Mouse (Mus musculus) hindbrain, embryonic 11.5 days (tissue): ENCODE data around the gene Tubb1. TPM values are rescaled to one million over a fixed set of nuclear protein-coding genes. Genes with fewer than 3 reads are reported as not detected.
A peak's percentile ranks its signal among the peaks of the same experiment; 100 is the strongest.

ENCODE experiments used
- ATAC-seq: fragments of 200-750 bp; cut with Nextera tagmentation; 2 replicates; pipeline ENCODE4 v1.8.0; 2017; ENCODE audit warnings: mild to moderate bottlenecking, moderate TSS enrichment, moderate library complexity; ENCODE audit not compliant: low FRiP score
- DNase-seq: peaks from one replicate; pipeline ENCODE4 v3.0.0-alpha.2; 2015; ENCODE audit warnings: low spot score
- H3K27ac ChIP-seq: fragments of 300-500 bp; sonication (generic); 2 replicates; pipeline ENCODE4 v1.5.1; 2014; ENCODE audit warnings: mild to moderate bottlenecking, low read depth, low read length
- H3K27me3 ChIP-seq: fragments of 300-500 bp; sonication (generic); 2 replicates; pipeline ENCODE4 v1.6.1; 2014; ENCODE audit warnings: mild to moderate bottlenecking, low read length, moderate library complexity, mixed read lengths; ENCODE audit not compliant: control insufficient read depth, insufficient read depth
- H3K36me3 ChIP-seq: fragments of 300-500 bp; sonication (generic); 2 replicates; pipeline ENCODE4 v1.6.1; 2014; ENCODE audit warnings: mild to moderate bottlenecking, low read length, moderate library complexity, mixed read lengths; ENCODE audit not compliant: control insufficient read depth, insufficient read depth
- H3K4me1 ChIP-seq: fragments of 300-500 bp; sonication (generic); replicated peaks from 2 replicates; pipeline ENCODE4 v1.6.1; 2014; ENCODE audit warnings: low read length, mixed read lengths; ENCODE audit not compliant: control insufficient read depth, insufficient read depth
- H3K4me2 ChIP-seq: fragments of 300-500 bp; sonication (generic); replicated peaks from 2 replicates; pipeline ENCODE4 v1.6.1; 2014; ENCODE audit warnings: mild to moderate bottlenecking, low read depth, low read length
- H3K4me3 ChIP-seq: fragments of 300-500 bp; sonication (generic); 2 replicates; pipeline ENCODE4 v1.5.1; 2014; ENCODE audit warnings: low read depth, low read length
- H3K9ac ChIP-seq: fragments of 300-500 bp; sonication (generic); 2 replicates; pipeline ENCODE4 v1.6.1; 2014; ENCODE audit warnings: low read depth, low read length
- H3K9me3 ChIP-seq: fragments of 300-500 bp; sonication (generic); 2 replicates; pipeline ENCODE4 v1.6.1; 2016; ENCODE audit warnings: low read length; ENCODE audit not compliant: control insufficient read depth
- WGBS: fragments of 180-500 bp; shearing (Covaris S2); extraction: QIAGEN DNeasy Blood & Tissue Kit; methylation state at CpG from one replicate; pipeline ENCODE4 v1.1.7; 2014; 5-methylcytosine and 5-hydroxymethylcytosine counted together
- polyA plus RNA-seq: library from polyadenylated mRNA; unstranded; fragments of >200 nt; fragmentation: Nextera tagmentation; extraction: Ambion mirVana; gene quantifications from 2 replicates; pipeline ENCODE4 v1.2.1, GENCODE M21; 2014

The Tubb1 gene
- polyA plus RNA-seq, 1 experiment from 2014 or later = 5.3 TPM

DNA sequence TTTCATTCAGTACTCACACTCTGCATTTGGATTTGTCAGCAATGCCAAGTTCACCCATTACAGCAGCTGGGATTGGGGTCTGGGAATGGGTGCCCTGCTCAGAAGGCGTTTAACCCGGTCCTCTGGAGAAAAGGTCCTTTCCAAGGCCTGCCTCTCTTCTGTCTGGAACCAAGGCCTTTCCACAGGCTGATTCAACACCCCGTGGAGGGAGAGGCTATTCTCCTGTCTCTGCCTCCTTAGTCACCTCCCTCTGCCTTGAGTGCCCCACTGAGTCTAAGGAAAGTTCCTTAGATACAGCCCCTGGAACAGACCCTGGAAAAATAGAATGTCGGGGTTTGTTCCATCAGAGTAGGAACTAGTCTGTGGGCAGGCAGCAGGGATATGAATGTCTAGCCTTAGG, 2.1 kb upstream of the Tubb1 start:
- no peak for ATAC-seq
- Histone ChIP-seq H3K27ac (no peak overlapping the region), H3K9ac (no peak overlapping the region), H3K27me3 (no peaks in the 10 kb centered on the region), H3K4me1 (no peaks in the 10 kb centered on the region), H3K36me3 (no peaks in the 10 kb centered on the region), H3K4me3 (no peak overlapping the region), H3K4me2 (no peak overlapping the region), H3K9me3 (no peaks in the 10 kb centered on the region)
- no peak for DNase-seq
- WGBS = 84% methylated on average over 4 of the region's 4 CpGs

DNA sequence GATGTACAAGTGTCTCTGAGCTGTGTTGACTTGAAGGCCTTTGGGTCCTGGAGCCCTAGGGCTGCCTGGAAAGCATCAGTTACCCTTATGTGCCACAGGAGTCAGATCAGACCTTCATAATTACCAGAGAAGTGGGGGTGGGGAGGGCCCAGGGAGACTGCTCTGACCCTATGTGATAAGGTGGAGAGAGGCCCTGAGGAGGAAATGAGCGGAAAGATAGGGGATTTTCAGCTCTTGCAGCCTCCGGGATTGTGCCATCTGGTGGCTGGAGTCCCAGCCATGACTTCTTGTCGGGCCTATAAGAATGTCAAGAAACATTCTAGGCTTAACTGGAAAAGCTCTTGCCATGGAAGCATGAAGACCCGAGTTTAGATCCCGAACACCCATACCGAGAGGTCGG, 3.2 kb downstream of the Tubb1 start:
- Histone ChIP-seq H3K9ac (no peak overlapping the region), H3K27ac (no peak overlapping the region), H3K36me3 (no peaks in the 10 kb centered on the region), H3K4me3 (no peak overlapping the region), H3K4me1 (no peaks in the 10 kb centered on the region), H3K4me2 (no peak overlapping the region), H3K9me3 (no peaks in the 10 kb centered on the region), H3K27me3 (no peaks in the 10 kb centered on the region)
- 73% methylated on average over 7 of the region's 7 CpGs for WGBS
- ATAC-seq (no peak), DNase-seq (no peak)

DNA sequence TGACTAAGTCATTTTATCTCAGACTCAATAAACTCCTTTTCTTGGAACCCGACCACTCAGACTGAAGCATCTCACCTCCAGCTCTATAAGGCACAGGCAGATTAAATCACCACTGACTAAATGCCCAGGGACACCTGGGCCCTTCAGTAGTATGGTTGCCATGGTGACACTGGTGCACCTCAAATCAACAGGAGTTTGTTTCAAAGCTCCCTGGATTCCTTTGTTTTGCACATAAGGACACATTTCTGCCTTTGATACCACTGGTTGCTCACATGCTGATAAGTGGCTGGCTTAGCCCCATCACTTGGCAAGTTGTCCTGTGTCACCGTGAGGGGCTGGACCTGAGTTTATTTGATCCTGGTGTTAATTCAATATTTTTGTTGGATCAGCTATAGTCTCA, 8.9 kb downstream of the Tubb1 start:
- Histone ChIP-seq H3K9me3 (no peaks in the 10 kb centered on the region), H3K4me2 (no peak overlapping the region), H3K27ac (no peak overlapping the region), H3K4me3 (no peak overlapping the region), H3K4me1 (peaks cover 4% of the 10 kb centered on the region; the same call in 1 of the 2 replicates), H3K36me3 (0 out of 2 replicates have a peak, but pooled peaks cover 3% of the 10 kb centered on the region), H3K9ac (no peak overlapping the region), H3K27me3 (no peaks in the 10 kb centered on the region)
- no peak for DNase-seq
- WGBS = 68% methylated on average over 2 of the region's 2 CpGs
- no peak for ATAC-seq

DNA sequence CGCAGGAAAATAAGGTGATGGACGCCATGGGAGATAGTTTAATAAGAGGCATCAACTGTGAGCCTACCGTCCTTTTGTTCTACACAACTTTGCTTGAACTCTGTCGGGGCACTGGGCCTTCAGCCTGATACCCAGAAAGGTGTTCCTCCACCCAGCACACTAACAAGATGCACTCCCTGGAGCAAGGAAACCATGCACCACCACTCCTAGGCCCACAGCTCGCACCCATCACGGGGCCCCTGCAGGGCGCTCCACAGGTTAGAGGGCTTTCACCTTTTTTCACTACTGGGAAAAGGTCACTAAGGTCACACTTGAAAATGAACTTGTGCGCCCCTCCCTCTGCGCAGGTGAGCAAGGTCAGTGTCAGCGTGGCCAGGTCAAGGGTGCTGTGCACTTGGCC, 12.9 kb downstream of the Tubb1 start:
- Histone ChIP-seq H3K4me3 (peak overlapping the region; percentile 75), H3K9me3 (no peaks in the 10 kb centered on the region), H3K9ac (peak overlapping the region; percentile 86), H3K27me3 (no peaks in the 10 kb centered on the region), H3K36me3 (0 out of 2 replicates have a peak, but pooled peaks cover 3% of the 10 kb centered on the region), H3K4me2 (peak overlapping the region; percentile 77), H3K4me1 (peaks cover 4% of the 10 kb centered on the region; the same call in 1 of the 2 replicates), H3K27ac (0 out of 2 replicates have a peak overlapping the region, but pooled peaks have one; percentile 11)
- 44% methylated on average over 10 of the region's 10 CpGs for WGBS
- peak; percentile 55 for ATAC-seq
- peak; percentile 10 for DNase-seq

DNA sequence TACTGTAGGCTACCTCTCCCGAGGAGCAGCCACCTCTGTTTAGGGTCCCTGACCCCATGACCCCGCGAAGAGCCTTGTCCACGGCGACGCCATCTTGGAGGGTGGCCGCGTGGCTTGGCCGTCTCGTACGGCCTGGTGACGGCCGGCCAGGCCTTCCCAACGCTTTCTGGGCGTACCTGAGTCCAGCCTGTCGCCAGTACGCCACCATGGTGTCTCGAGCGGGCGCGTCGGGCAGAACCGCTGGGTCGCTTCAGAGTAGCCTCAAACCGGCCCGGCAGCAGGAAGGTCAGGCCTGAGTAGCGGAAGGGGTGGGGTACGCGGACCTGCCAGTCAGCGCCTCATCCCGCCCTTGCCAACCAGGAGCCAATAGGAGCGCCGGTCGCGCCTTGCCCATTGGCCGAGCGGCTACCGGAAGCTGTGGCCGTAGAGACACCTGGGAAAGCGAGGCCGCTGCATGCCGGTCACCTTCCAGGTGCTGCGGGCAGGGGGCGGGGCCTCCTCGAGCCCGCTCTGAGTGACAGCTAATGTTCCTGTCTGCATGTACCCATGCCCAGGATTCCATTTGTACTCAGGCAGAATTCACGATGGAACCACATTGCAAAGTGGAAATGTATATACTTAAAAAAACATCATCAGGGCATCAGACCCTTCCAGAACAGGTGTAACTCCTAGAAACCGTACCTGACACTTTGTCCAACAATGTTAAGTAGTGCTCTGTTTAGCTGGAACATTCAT, 13.5 kb downstream of the Tubb1 start, which contains the start of gene Atp5e:
TSS of gene Atp5e (minus strand) at position 317 of the 735 bp plus-strand sequence.
- Histone ChIP-seq H3K36me3 (0 out of 2 replicates have a peak, but pooled peaks cover 3% of the 10 kb centered on the region), H3K4me1 (peaks cover 4% of the 10 kb centered on the region; the same call in 1 of the 2 replicates), H3K27me3 (no peaks in the 10 kb centered on the region), H3K4me2 (peak within 1 kb of the TSS; percentile 77), H3K27ac (0 out of 2 replicates have a peak within 1 kb of the TSS, but pooled peaks have one; percentile 11), H3K9me3 (no peaks in the 10 kb centered on the region), H3K4me3 (peak within 1 kb of the TSS; percentile 75), H3K9ac (peak within 1 kb of the TSS; percentile 86)
- DNase-seq = peak; percentile 90
- 3% methylated on average over 48 of the region's 48 CpGs for WGBS
- ATAC-seq = peak; percentile 99

DNA sequence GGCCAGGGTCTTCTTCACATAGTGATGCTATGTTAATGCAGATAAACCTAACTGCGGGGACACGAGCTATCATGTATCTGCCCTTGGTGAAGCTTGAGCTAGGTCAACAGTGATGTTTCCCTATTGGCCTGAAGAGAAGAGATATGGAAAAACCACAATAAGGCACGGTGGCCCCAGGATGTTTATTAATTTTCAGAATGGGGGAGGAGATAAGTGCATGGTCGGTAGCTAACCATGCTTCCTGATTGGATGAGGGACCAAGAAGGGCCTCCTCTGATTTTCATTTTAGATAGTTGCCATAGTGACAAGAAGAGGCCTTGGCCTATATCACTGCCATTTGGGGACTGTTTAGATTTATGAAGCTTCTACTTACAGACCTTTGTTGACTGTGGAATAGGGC, 19.8 kb downstream of the Tubb1 start:
- Histone ChIP-seq H3K27ac (no peak overlapping the region), H3K9me3 (no peaks in the 10 kb centered on the region), H3K36me3 (no peaks in the 10 kb centered on the region), H3K27me3 (no peaks in the 10 kb centered on the region), H3K9ac (no peak overlapping the region), H3K4me2 (no peak overlapping the region), H3K4me1 (0 out of 2 replicates have a peak, but pooled peaks cover 2% of the 10 kb centered on the region), H3K4me3 (no peak overlapping the region)
- ATAC-seq (no peak), DNase-seq (no peak)
- 92% methylated on average over 4 of the region's 4 CpGs for WGBS

DNA sequence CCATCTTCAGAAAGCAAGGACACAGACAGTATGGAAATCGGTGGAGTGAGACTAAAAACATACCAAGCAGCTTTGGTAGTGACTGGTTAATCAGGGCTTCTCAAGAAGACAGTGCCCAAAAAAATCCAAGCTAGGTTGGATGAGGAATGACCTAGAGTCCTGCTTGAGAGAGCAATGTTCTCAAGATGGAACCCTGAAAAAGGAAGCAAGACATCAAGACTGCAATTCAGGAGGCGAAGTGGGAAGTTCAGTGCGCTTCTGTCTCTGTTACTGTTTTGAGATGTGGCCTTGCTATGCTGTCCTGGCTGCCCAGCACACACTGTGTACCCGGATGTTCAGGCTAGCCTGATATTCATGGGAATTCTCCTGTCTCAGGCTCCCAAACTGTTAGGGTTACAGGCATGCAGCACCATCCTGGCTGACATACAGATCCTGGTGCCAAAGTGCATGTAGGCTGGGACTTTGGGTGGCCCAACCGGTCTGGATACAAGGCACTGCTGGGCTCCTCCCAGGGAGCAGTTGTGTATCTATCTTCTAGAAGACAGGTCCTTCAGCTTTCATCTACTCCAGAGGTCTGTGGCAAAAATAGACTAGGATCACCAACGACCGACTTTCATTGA, 20.4 kb downstream of the Tubb1 start:
- no peaks in the 10 kb centered on the region for H3K9me3 ChIP-seq
- DNase-seq = no peak
- no peak overlapping the region for H3K9ac ChIP-seq
- no peak for ATAC-seq
- H3K4me3 ChIP-seq = no peak overlapping the region
- WGBS = 95% methylated on average over 7 of the region's 7 CpGs
- no peak overlapping the region for H3K4me2 ChIP-seq
- H3K36me3 ChIP-seq = no peaks in the 10 kb centered on the region
- H3K27ac ChIP-seq = no peak overlapping the region
- 0 out of 2 replicates have a peak, but pooled peaks cover 2% of the 10 kb centered on the region for H3K4me1 ChIP-seq
- H3K27me3 ChIP-seq = no peaks in the 10 kb centered on the region

DNA sequence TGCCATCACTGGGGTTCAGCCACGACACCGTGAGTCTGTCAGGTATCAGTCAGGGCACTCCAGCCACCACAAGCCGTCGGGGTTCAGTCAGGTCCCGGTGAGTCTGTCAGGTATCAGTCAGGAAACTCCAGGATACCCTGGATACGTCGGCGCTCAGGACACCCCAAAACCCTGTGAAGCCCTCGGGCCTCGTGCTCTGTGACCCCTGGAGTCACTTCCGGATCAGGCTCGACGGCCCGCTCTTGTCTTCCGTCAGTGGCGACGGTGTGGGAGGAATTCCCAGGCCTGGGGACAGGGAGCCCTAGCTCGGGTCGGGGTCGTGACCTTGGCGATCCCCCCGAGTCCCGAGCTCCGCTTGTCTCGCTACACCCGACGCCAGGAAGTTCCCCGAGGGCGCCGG, 21.9 kb downstream of the Tubb1 start:
- DNase-seq (no peak), ATAC-seq (peak; percentile 52)
- WGBS = 9% methylated on average over 30 of the region's 30 CpGs
- Histone ChIP-seq H3K36me3 (no peaks in the 10 kb centered on the region), H3K27me3 (no peaks in the 10 kb centered on the region), H3K9ac (peak overlapping the region; percentile 78), H3K4me3 (peak overlapping the region; percentile 72), H3K4me1 (0 out of 2 replicates have a peak, but pooled peaks cover 2% of the 10 kb centered on the region), H3K9me3 (no peaks in the 10 kb centered on the region), H3K27ac (0 out of 2 replicates have a peak overlapping the region, but pooled peaks have one; percentile 27), H3K4me2 (peak overlapping the region; percentile 67)
